Comparison of ENCODE assay signal across 8 mouse cellular contexts in the genomic region with DNA sequence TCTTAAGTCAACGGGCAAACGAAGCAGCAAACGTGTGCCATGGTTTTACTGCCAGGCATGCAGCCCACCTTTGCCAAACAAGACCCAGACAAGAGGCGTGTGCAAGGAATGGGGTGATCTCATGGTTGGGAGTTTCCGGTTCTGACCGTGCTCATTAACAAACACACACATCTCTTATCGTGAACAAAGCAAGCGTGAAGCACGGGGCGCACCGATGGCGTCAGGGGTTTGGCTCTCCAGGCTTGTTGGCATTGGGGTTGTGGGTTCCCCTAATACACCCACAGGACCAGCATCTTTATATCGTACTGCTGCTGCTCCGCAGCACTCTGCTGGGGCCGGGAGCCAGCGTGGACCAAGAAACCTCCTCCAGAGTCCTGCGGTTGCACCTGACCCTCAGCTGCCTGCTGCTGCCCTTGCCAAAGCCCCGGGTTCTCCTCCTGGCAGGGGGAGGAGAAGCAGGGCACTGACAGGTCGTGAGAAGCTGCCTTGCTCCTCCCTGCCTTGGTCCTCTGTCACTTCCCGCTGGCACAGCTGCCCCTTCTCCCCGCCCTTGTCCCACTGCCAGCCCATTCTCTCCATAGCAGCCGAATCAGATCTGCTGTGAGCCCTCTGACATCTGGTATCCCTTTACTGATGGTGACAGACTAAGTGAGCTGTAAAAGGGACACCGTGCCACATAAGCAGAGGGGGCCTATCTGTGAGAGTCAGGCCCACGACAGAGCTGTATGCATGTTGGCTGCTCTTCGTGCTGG.
DNase-seq lines count a peak whose midpoint lies in the region; ATAC-seq and TF ChIP-seq lines count a peak whose summit lies in the region.
"Had no signal": no experiment of that assay in that cellular context is flagged by ENCODE, and none has a peak within 500 bp of the region (broad histone marks: within the 10 kb centered on the region; RNA-seq: fewer than 3 reads in every experiment).

No protein-coding gene starts in this region.

- no peak for TF ChIP-seq POLR2A in brain, embryonic 14.5 days (IDR thresholded peaks at IDR 0.05; ENCODE audit: borderline replicate concordance, extremely low read depth, insufficient read depth, insufficient read length, poor library complexity, severe bottlenecking)

- H3K27ac ChIP-seq in hindbrain, embryonic 13.5 days, result peak overlapping the region; percentile 42
- no peak overlapping the region for H3K27ac ChIP-seq in hindbrain, embryonic 11.5 days (ENCODE audit: low read depth, low read length)
- H3K27ac ChIP-seq: embryonic facial prominence, embryonic 12.5 days had no signal

- no peaks in the 10 kb centered on the region for H3K9me3 ChIP-seq in hindbrain, embryonic 13.5 days
- no peaks in the 10 kb centered on the region for H3K9me3 ChIP-seq in hindbrain, embryonic 11.5 days (ENCODE audit: control insufficient read depth, low read length)
- H3K9me3 ChIP-seq: embryonic facial prominence, embryonic 12.5 days had no signal

- ATAC-seq in hindbrain, embryonic 13.5 days (ENCODE audit: low FRiP score), result 0 out of 2 replicates have a peak, but pooled peaks have one; percentile 27
- ATAC-seq in hindbrain, embryonic 11.5 days (ENCODE audit: low FRiP score), result no peak

- H3K36me3 ChIP-seq in hindbrain, embryonic 13.5 days, result peaks cover 49% of the 10 kb centered on the region
- no peaks in the 10 kb centered on the region for H3K36me3 ChIP-seq in hindbrain, embryonic 11.5 days (ENCODE audit: control insufficient read depth, insufficient read depth, low read length)

- DNase-seq in hindbrain, embryonic 11.5 days (ENCODE audit: low spot score), result no peak
- peak; percentile 89 for DNase-seq in brain, embryonic 14.5 days (ENCODE audit: low read depth)
- peak; percentile 41 for DNase-seq in gastrocnemius, postnatal 25 days
- peak; percentile 54 to 65 for DNase-seq in lung, postnatal 4 days
- DNase-seq in kidney, postnatal 36 days, result no peak
- no peak for DNase-seq in adrenal gland, adult 18-20 months (ENCODE audit: low spot score in 2 of 2)

- no peak overlapping the region for H3K9ac ChIP-seq in hindbrain, embryonic 13.5 days
- no peak overlapping the region for H3K9ac ChIP-seq in hindbrain, embryonic 11.5 days (ENCODE audit: low read depth, low read length)
- H3K9ac ChIP-seq: embryonic facial prominence, embryonic 12.5 days had no signal

- no peak overlapping the region for H3K4me3 ChIP-seq in hindbrain, embryonic 13.5 days
- no peak overlapping the region for H3K4me3 ChIP-seq in hindbrain, embryonic 11.5 days (ENCODE audit: low read depth, low read length)
- H3K4me3 ChIP-seq: embryonic facial prominence, embryonic 12.5 days had no signal

- 69% methylated on average over 25 of the region's 25 CpGs for WGBS in hindbrain, embryonic 13.5 days
- 84% methylated on average over 24 of the region's 25 CpGs for WGBS in hindbrain, embryonic 11.5 days

- H3K4me2 ChIP-seq in hindbrain, embryonic 13.5 days, result no peak overlapping the region
- H3K4me2 ChIP-seq in hindbrain, embryonic 11.5 days (replicated peaks; ENCODE audit: low read depth, low read length), result no peak overlapping the region
- H3K4me2 ChIP-seq: embryonic facial prominence, embryonic 12.5 days had no signal

- H3K4me1 ChIP-seq in hindbrain, embryonic 13.5 days (replicated peaks), result peaks cover 26% of the 10 kb centered on the region
- H3K4me1 ChIP-seq in hindbrain, embryonic 11.5 days (replicated peaks; ENCODE audit: control insufficient read depth, insufficient read depth, low read length), result no peaks in the 10 kb centered on the region
- H3K4me1 ChIP-seq: embryonic facial prominence, embryonic 12.5 days had no signal

- H3K27me3 ChIP-seq in hindbrain, embryonic 13.5 days, result no peaks in the 10 kb centered on the region
- H3K27me3 ChIP-seq in hindbrain, embryonic 11.5 days (ENCODE audit: control insufficient read depth, insufficient read depth, low read length), result no peaks in the 10 kb centered on the region
- H3K27me3 ChIP-seq: embryonic facial prominence, embryonic 12.5 days had no signal

- no peak for TF ChIP-seq CTCF in brain, embryonic 14.5 days (IDR thresholded peaks at IDR 0.05; ENCODE audit: borderline replicate concordance, extremely low read depth, insufficient read depth, insufficient read length)

Comparison
In these comparisons a context has a peak if more than half of its experiments do, and no peak if none do; other contexts are left out.
1. DNase-seq: peak in brain, embryonic 14.5 days (single experiment), gastrocnemius, postnatal 25 days (single experiment) and lung, postnatal 4 days (2 of 2); none in hindbrain, embryonic 11.5 days (single experiment), kidney, postnatal 36 days (0 of 2) and adrenal gland, adult 18-20 months (0 of 2).